Mouse (Mus musculus): ENCODE measurements around the gene AI597479.
A peak's percentile ranks its signal among the peaks of the same experiment; 100 is the strongest.

Gene AI597479

GRCm38 (mm10) chr1:43098031-43098984, at the start of gene AI597479, which contains the start of gene Tgfbrap1:
Gene AI597479 (plus strand): TSS chr1:43098710.
Gene Tgfbrap1 (minus strand): TSS chr1:43098637.
- DNase-seq (ENCODE audit: low read depth), result peak; percentile 65

DNA sequence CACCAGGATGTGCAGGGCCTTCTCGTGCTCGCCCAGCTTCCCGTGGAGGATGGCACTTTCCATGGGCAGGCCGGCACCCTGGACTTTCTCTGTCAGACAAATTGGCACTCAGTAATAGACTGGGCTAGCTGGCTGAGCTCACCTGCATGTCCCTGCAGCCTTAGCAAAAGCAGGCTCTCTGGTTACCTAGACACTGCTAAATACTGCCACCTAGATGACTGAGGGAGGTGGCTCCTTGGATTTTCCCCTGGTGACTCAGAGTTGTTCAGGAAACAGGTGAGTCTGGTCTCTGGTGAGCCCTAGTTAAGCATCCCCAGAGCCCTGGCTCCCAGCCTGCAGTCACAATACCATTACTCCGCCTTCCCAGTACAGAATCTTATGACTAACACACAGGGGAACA, 46.6 kb upstream of the AI597479 start:
- no peak for DNase-seq (ENCODE audit: low read depth)

GRCm38 (mm10) chr1:43065615-43066310, 32.7 kb upstream of the AI597479 start:
- peak; percentile 15 for DNase-seq (ENCODE audit: low read depth)

GRCm38 (mm10) chr1:43066573-43066972, 31.9 kb upstream of the AI597479 start:
- DNase-seq (ENCODE audit: low read depth), result no peak

GRCm38 (mm10) chr1:43067551-43067950, 31.0 kb upstream of the AI597479 start:
- DNase-seq (ENCODE audit: low read depth), result no peak

- DNase-seq (ENCODE audit: low read depth), result no peak
These were observed 27.8 kb upstream of the AI597479 start for GRCm38 (mm10) chr1:43070726-43071125.

DNA sequence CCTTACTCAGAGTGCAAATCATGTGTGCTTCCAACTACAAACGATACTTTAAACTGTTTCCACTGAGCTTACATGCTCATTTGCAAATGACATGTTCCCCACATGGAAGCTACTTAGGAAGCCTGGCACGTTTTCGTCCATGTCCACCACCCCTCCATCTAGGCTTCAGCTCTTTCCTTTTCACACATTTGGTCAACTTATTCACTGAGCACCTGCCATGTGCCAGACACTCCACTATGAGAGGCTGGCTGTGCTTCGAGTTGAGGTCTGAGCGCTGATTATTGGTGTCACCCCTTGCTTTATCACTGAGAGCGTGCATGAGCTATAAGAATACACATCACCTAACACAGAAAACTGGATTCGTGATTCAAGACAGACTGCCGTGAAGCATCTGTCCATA, 26.5 kb upstream of the AI597479 start:
- no peak for DNase-seq (ENCODE audit: low read depth)

DNA sequence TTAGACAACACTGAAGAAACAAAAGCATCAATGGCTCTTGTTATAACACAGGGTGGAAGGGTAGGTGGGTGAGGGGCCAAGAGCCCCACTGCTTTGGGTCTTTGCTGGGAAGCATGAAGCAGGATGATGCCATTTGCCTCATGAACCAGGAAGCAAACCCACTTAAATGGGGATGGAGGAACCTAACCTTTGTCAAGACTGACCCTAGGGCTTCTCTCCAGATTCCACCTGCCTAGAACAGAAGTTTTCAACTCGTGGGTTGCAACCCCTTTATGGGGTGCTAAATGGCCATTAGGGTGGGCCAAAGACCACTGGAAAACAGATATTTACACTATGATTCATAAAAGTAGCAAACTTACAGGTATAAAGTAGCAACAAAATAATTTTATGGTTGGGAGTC, 25.9 kb upstream of the AI597479 start:
- DNase-seq (ENCODE audit: low read depth), result no peak

DNA sequence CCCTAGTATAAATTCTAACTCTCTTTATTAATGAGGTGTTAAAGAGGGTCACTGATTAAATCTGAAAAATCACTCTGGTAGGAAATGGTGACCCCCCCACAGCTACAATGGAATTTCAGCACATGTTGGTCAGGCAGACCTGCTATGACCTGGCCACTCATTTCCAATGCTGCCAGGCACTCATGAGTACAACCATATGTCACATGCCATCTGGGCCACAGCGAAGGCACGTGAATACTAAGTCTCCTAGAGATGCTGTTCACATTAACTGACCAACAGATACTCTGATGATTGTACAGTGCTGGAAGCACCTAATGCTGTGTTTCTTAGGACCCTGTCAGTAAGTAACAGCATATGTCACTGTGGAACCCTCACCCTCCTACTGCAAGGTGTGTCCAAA, 23.7 kb upstream of the AI597479 start:
- no peak for DNase-seq (ENCODE audit: low read depth)

DNA sequence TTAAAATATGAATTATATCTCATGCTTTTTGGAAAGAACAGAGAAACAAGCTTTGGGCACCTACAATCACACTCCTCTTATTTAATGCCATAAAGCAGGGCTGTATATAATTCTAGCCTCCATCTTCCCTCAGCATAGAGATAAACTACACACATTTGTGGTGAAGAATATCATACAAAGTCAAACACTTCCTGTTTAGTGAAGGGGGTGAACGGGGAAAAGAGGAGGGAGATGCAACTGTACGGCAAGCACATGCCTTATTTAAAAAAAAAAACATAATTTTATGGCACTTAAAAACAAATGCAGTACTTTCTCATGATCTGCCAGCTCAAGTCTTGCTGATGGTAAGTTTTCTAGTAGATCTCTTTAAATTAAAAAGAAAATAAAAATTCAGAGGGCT, 20.4 kb upstream of the AI597479 start:
- DNase-seq (ENCODE audit: low read depth), result no peak

DNA sequence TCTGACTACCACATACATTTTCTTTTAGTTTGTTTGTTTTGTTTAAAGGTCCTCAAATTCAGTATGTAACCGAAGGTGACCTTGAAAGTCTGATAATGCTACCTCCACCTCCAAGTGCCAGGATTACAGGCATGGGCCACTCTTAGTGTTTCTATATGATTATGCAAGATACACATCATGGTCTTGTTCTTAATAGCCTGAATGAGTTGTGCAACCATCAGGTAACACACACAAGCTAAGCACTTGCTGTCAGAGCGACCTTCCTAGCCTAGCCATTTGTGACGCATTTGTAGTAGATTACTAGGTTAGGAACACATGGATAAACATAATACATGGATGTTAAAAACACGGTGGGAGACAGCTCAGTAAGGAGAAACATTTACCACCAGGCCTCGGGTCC, 15.6 kb upstream of the AI597479 start:
- DNase-seq (ENCODE audit: low read depth), result no peak

GRCm38 (mm10) chr1:43090418-43090817, 8.1 kb upstream of the AI597479 start:
- DNase-seq (ENCODE audit: low read depth), result no peak

- no peak for DNase-seq (ENCODE audit: low read depth)
These were observed 7.0 kb upstream of the AI597479 start for GRCm38 (mm10) chr1:43091306-43092055.

DNA sequence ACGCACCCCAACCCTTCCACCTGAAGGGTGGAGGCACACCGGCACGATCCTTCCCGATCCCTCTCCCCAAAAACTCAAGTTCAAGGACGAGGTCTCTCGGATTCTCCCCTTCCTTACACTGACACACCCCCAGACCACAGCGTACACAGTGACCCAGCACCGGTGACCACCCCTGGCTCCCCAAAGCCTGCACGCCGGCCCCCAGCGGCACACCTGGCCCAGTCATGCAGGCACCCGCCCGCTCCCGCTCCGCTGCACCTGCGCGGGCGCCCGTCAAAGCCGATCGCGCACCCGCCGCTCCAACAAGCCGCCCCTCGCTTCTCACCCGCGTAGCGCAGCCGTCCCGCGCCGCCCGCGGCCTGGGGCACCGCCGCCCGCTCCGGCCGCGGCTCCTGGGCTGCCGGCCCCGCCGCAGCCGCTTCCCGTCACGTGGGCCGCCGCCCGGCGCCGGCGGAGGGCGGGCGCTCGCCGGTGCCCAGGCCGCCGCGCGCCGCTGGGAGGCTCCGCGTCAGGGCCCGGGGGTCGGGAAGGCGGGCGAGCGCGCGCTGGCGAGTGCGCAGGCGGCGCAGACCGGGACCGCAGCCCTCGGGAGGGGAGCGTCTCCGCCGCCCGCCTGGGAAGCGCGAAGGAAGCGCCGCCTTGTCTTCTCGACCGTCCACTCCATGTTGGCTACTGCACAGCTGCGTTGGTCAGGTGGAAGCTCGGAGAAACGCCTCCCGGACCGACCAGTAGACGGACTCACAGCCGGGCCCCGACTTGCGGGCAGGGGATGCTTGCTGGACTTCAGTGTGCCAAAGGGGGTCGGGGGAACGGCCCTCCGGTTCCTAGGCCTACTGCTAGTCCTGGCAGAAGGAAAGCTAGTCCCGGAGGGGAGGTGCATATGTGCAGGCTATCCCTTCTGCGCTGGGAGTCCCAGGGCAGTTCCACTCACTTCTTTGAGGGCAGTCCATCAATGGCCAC, 6.2 kb upstream of the AI597479 start:
- DNase-seq (ENCODE audit: low read depth), result peak; percentile 25

DNA sequence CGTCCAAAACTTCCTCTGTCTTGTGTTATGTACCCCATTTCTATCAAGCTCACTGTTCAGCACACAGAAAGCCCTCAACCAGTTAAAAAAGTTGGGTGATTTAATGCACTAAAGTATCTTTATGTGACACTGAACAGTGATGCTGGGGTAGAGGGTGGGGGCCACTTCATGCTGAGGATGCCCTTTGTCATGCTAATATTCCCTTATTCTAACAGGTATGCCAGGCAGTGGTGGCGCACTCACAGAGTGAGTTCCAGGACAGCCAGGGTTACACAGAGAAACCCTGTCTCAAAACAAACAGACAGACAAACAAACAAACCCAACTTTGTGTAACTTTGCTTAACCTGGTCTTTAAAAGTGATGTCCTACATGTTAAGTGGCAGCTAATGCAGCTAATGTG, 4.3 kb upstream of the AI597479 start:
- no peak for DNase-seq (ENCODE audit: low read depth)

- DNase-seq (ENCODE audit: low read depth), result no peak
These were observed 10.2 kb downstream of the AI597479 start for GRCm38 (mm10) chr1:43108729-43109128.

- no peak for DNase-seq (ENCODE audit: low read depth)
These were observed 12.0 kb downstream of the AI597479 start for GRCm38 (mm10) chr1:43110556-43110955.

DNA sequence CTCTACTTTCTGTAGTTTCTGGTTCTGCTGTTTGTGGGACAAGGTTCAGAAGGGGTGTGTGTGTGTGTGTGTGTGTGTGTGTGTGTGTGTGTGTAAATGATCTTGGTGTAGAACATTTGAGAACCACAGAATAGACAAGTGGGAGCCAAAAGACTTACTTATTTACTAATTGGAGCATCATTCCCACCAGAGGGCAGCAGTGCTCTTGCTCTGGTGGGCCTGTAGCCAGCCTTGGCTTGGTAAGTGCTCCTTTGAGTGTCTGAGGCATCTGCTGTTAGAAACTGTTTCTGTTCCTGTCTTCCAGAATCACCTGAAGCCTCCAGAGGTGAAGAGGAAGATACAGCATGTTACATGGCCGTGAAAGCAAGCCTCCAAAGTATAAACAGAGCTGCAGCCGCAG, 14.4 kb downstream of the AI597479 start:
- peak; percentile 58 for DNase-seq (ENCODE audit: low read depth)

- no peak for DNase-seq (ENCODE audit: low read depth)
These were observed 18.9 kb downstream of the AI597479 start for GRCm38 (mm10) chr1:43117435-43117834.

GRCm38 (mm10) chr1:43120950-43121349, 22.4 kb downstream of the AI597479 start:
- DNase-seq (ENCODE audit: low read depth), result no peak

- no peak for DNase-seq (ENCODE audit: low read depth)
These were observed 24.1 kb downstream of the AI597479 start for GRCm38 (mm10) chr1:43122616-43123015.
